Mouse (Mus musculus) G1E (cell line): ENCODE results near the gene Kidins220. TPM values are rescaled to one million over a fixed set of nuclear protein-coding genes. Genes with fewer than 3 reads are reported as not detected.

Source experiments
- ATAC-seq: 2 replicates; pipeline ENCODE4 v1.8.0; 2016; ENCODE audit warnings: mild to moderate bottlenecking; ENCODE audit not compliant: insufficient number of reproducible peaks, poor library complexity, low FRiP score, severe bottlenecking; ENCODE audit errors: extremely low read depth
- DNase-seq: peaks from one replicate; pipeline ENCODE4 v3.0.0; 2012; ENCODE audit warnings: low spot score
- H3K27me3 ChIP-seq: 2 replicates; pipeline ENCODE4 v1.6.1; 2012; ENCODE audit warnings: mild to moderate bottlenecking, low read length, inconsistent platforms; ENCODE audit not compliant: insufficient read depth
- H3K36me3 ChIP-seq: replicated peaks from 2 replicates; pipeline ENCODE3; 2012; ENCODE audit warnings: mild to moderate bottlenecking, inconsistent platforms
- H3K4me1 ChIP-seq: 2 replicates; pipeline ENCODE4 v1.6.1; 2012; ENCODE audit warnings: low read depth, low read length, inconsistent platforms, mixed read lengths; ENCODE audit not compliant: insufficient read depth
- H3K4me3 ChIP-seq: 2 replicates; pipeline ENCODE4 v1.5.1; 2012; ENCODE audit warnings: low read depth, mild to moderate bottlenecking, inconsistent platforms, low read length, moderate library complexity, mixed read lengths
- H3K9me3 ChIP-seq: replicated peaks from 2 replicates; pipeline ENCODE4 v1.6.1; 2012; ENCODE audit warnings: inconsistent platforms
- CTCF ChIP-seq: IDR thresholded peaks from 2 replicates; pipeline ENCODE4 v1.5.1; 2012; ENCODE audit warnings: low read depth, low read length, inconsistent platforms, mixed read lengths
- GATA1 ChIP-seq: IDR thresholded peaks from 2 replicates; pipeline ENCODE4 v1.6.1; 2012; ENCODE audit warnings: borderline replicate concordance, low read length, inconsistent platforms, mixed read lengths
- GATA2 ChIP-seq: IDR thresholded peaks from 2 replicates; pipeline ENCODE4 v1.6.1; 2012; ENCODE audit warnings: low read depth, low read length, inconsistent platforms, borderline replicate concordance
- POLR2AphosphoS5 ChIP-seq: IDR thresholded peaks from 2 replicates; pipeline ENCODE4 v1.6.1; 2012; ENCODE audit warnings: low read depth, low read length, inconsistent platforms; ENCODE audit not compliant: insufficient replicate concordance
- TAL1 ChIP-seq: conservative IDR thresholded peaks from 2 replicates; pipeline ENCODE4 v1.6.1; 2012; ENCODE audit warnings: low read depth, low read length, inconsistent platforms, mixed read lengths
- polyA plus RNA-seq: library from polyadenylated mRNA; stranded (reverse); fragments of >175 nt; gene quantifications from 2 replicates; pipeline ENCODE4 v1.2.3, GENCODE M21; 2012
- total RNA-seq, 2 experiments: library from RNA; stranded (forward) in 1 of 2; stranded (reverse) in 1 of 2; fragments of 200-1000 nt in 1 of 2; fragments of >200 nt in 1 of 2; fragmentation: Nextera tagmentation in 1 of 2; gene quantifications; 2 replicates each; pipeline ENCODE4 v1.2.3; 2014 to 2017

Kidins220 gene
- total and polyA plus RNA-seq, 3 experiments: 42.4 to 88.5 (median 79.5) TPM

DNA sequence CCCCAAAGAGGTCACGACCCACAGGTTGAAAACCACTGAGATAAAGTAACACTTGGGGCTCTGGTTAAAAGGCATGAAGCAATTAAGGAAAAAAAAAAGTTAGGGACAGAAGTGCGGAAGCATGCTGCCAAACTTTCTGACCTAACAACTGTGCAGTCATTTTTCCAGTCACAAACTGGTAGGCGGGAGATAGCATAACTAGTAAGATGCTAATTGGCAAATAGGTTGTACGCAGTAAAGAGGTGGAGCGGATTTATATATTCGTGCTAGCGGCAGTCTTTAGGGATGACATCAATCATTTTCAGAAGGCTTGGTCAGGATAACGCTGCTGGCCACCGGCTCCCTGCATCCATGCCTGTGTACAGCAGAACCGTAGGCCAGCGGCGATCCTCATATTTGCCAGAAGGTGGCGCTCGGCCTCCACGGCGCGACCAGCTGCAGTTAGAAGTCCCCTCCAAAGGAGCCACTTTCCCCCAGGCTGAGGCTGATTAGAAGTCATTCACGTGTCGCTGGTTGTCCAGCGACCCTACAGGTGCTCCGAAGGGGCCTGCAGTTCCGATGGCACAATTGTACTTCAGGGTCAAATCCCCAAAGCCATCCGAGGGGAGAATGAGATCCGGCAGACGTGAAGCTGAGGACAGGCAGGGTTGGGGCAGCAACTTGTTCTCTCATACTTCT lies 117.4 kb downstream of the Kidins220 start:
- DNase-seq (peak; percentile 45), ATAC-seq (peak; percentile 25; the same call in 1 of the 2 replicates)
- H3K9me3 ChIP-seq: peaks cover 15% of the 10 kb centered on the region
- no peaks in the 10 kb centered on the region for H3K4me1 ChIP-seq
- no peaks in the 10 kb centered on the region for H3K36me3 ChIP-seq
- no peaks in the 10 kb centered on the region; the same call in 1 of the 2 replicates for H3K27me3 ChIP-seq
- peak; percentile 93 for TF ChIP-seq CTCF
- no peak for TF ChIP-seq TAL1
- H3K4me3 ChIP-seq: no peak overlapping the region

DNA sequence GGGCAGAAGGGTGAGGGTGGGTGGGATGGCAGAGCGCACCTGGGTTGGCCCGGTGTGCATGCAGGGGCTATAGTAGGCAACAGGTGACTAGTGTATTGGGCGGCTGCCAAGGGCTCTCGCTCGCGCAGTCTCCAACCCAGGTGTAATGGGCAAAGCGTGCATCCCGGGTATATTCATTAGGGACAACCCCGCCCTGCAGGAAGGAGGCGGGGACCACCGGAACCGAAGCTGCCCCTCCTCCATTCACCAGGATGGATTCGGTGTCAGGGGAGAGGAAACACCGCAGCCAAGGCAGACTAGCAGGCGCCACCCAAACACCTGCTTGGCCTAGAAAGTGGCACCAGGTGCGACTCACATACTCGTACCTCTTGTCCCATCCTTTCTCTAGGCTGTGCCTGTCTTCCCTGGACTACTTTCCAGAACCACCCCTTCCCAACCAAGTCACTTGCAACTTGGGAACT lies 118.1 kb downstream of the Kidins220 start:
- H3K9me3 ChIP-seq: peaks cover 20% of the 10 kb centered on the region
- H3K4me3 ChIP-seq: no peak overlapping the region
- no peak for ATAC-seq
- DNase-seq: no peak
- no peaks in the 10 kb centered on the region for H3K36me3 ChIP-seq
- TF ChIP-seq GATA2: no peak
- no peak for TF ChIP-seq TAL1
- no peak for TF ChIP-seq CTCF
- TF ChIP-seq GATA1: no peak
- no peak for TF ChIP-seq POLR2AphosphoS5
- no peaks in the 10 kb centered on the region; the same call in 1 of the 2 replicates for H3K27me3 ChIP-seq
- no peaks in the 10 kb centered on the region for H3K4me1 ChIP-seq

DNA sequence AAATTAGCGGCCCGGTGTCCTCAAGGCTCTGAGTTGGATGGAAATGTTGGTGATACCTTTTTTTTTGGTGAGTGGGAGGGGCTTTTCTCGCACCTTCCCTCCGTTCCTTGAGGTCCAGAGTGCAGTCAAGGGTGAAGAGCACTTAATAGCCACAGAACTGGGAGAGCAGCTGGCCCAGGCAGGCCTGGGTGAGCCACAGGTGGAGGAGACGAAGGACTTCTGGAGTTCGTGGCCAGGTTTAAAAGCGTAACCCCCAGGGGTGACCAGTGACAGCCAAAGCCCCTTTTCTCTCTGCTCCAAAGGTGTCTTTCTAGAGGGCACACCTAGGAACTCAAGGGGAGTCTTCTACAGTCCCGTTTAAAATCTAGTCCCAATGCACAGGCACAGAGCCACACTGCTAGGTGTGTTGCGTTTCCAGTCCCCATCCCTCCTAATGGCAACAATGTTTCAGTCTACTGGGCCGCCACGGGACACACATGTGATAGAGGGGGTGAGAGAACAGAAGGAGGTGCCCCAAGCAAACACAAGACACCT lies 118.6 kb downstream of the Kidins220 start:
- Histone ChIP-seq H3K4me3 (no peak overlapping the region), H3K4me1 (no peaks in the 10 kb centered on the region), H3K36me3 (no peaks in the 10 kb centered on the region), H3K9me3 (peaks cover 25% of the 10 kb centered on the region), H3K27me3 (no peaks in the 10 kb centered on the region; the same call in 1 of the 2 replicates)
- ATAC-seq (no peak), DNase-seq (no peak)
- no peak for TF ChIP-seq POLR2AphosphoS5
- no peak for TF ChIP-seq GATA2

DNA sequence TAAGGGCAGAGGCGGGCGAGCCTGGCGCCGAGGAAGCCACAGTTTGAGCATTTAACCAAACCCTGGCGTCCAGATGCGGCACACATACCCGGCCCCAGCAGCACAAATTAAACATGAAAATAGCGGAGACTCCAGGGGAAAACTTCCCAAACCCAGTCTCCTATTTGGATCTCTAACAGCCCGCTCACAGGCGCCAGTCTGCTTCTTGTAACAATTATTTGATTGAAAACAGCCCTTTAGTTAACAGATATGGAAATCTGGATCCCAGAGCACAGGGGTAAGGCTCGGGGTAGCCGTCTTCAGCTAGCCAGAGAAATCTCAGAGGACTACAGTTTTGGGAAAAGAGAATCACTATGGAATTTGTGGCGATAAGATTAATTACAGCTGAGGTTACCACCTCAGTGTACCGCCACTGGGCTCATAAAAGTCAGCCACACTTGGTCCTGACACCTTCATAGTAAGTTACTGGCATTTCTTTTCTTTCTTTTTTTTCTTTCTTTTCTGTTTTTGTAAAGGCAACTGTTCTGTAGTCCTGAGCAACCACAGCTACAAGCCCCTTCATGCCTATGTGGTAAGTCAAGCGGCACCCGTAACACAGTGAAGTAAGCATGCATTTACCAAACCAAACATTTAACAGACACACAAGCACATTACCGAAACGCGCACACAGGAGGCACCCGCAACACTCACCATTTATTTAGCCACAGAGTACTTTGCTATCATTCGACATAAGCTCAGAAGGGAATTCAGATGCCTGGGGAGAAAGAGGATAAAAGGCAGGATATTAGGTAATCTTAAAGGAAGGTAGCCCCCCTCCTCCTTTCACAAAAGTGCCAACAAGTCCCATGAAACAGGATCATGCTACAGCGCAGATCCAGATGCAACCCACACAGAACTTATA lies 120.1 kb downstream of the Kidins220 start:
- H3K36me3 ChIP-seq: no peaks in the 10 kb centered on the region
- no peak for TF ChIP-seq CTCF
- no peak for TF ChIP-seq GATA1
- TF ChIP-seq GATA2: no peak
- TF ChIP-seq TAL1: no peak
- no peak for TF ChIP-seq POLR2AphosphoS5
- peaks cover 37% of the 10 kb centered on the region for H3K9me3 ChIP-seq
- H3K4me1 ChIP-seq: no peaks in the 10 kb centered on the region
- H3K27me3 ChIP-seq: no peaks in the 10 kb centered on the region; the same call in 1 of the 2 replicates
- H3K4me3 ChIP-seq: no peak overlapping the region
- DNase-seq (no peak), ATAC-seq (no peak)

DNA sequence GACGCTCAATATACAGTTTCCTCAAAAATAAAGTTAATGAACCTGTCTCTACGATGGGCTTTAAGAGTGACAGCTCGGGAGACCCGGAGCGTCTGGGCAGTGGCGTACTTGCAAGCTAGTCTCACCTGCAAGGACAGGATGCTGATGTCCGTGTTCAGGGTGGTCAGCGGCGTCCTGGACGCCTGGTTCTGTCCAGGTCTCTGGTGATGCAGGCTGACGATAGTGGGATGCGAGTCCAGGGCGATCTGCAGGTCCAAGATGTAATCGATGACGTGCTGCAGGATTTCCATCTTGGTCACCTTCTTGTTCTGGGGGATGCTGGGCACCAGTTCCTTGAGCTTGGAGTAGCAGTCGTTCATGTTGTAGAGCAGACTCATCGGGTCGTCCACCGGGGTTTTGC lies 120.8 kb downstream of the Kidins220 start:
- DNase-seq (no peak), ATAC-seq (no peak)
- no peak for TF ChIP-seq GATA2
- no peak for TF ChIP-seq POLR2AphosphoS5
- TF ChIP-seq CTCF: no peak
- TF ChIP-seq GATA1: no peak
- no peak for TF ChIP-seq TAL1
- H3K27me3 ChIP-seq: no peaks in the 10 kb centered on the region; the same call in 1 of the 2 replicates
- H3K4me3 ChIP-seq: no peak overlapping the region
- no peaks in the 10 kb centered on the region for H3K36me3 ChIP-seq
- no peaks in the 10 kb centered on the region for H3K4me1 ChIP-seq
- H3K9me3 ChIP-seq: peaks cover 44% of the 10 kb centered on the region
